Mouse (Mus musculus): Measurements from ENCODE around the gene Llgl1. TPM values are rescaled to one million over a fixed set of nuclear protein-coding genes. Genes with fewer than 3 reads are reported as not detected.

The Llgl1 gene
- polyA plus RNA-seq (2012), result 18.2 and 24.1 TPM in 2 replicates

DNA sequence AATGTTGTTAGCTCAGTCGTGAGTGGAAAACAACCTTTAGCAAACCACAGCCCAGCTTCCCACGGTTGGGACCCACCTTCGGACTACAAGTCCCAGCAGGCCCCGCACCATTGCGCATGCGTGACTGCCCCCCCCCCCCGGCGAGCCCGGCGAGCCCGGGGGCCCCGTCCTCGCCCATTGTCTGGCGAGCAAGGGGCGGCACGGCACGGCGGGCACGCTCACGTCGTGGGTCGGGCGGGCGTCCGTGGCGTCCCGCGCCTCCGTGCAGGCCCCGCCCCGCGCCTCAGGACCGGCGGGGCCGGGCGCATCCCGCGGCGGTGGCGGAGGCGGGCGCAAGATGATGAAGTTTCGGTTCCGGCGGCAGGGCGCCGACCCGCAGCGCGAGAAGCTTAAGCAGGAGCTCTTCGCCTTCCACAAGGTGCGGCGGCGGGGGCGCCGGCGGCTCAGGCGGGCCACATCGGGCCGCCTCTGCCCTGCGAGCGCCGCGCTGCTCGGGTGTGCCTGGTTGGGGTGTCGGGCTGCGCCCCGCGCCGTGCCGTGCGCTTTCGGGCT is at the start of gene Llgl1:
TSS of gene Llgl1 (plus strand) at position 200 of the 552 bp plus-strand sequence.
- no peak for TF ChIP-seq GATA1 (IDR thresholded peaks at IDR 0.05; ENCODE audit: low read length)

DNA sequence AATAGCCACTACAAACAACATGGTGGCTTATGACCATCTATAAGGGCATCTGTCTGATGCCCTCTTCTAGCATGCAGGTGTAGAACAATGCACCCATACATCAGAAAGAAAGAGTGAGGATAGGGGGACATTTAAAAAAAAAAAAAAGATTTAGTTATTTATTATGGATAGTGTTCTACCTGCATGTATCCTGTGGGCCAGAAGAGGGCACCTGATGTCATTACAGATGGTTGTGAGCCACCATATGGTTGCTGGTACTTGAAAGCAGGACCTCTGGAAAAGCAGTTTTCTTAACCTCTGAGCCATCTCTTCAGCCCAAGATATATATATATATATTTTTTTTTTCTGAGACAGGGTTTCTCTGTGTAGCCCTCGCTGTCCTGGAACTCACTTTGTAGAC is 3.4 kb upstream of the Llgl1 start:
- TF ChIP-seq GATA1 (IDR thresholded peaks at IDR 0.05; ENCODE audit: low read length), result no peak

DNA sequence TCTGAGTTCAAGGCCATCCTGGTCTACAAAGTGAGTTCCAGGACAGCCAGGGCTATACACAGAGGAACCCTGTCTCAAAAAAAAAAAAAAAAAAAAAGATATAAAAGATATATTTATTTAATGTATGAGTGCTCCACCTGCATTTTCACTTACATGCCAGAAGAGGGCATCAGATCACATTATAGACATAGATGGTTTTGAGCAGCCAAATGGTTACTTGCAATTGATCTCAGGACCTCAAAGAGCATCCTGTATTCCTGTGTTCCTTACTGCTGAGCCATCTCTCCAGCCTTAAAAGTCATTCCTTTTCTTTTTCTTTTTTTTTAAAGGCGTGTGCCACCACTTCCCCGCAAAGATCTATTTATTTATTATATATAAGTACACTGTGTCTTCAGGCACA is 2.0 kb upstream of the Llgl1 start:
- TF ChIP-seq GATA1 (IDR thresholded peaks at IDR 0.05; ENCODE audit: low read length), result no peak

DNA sequence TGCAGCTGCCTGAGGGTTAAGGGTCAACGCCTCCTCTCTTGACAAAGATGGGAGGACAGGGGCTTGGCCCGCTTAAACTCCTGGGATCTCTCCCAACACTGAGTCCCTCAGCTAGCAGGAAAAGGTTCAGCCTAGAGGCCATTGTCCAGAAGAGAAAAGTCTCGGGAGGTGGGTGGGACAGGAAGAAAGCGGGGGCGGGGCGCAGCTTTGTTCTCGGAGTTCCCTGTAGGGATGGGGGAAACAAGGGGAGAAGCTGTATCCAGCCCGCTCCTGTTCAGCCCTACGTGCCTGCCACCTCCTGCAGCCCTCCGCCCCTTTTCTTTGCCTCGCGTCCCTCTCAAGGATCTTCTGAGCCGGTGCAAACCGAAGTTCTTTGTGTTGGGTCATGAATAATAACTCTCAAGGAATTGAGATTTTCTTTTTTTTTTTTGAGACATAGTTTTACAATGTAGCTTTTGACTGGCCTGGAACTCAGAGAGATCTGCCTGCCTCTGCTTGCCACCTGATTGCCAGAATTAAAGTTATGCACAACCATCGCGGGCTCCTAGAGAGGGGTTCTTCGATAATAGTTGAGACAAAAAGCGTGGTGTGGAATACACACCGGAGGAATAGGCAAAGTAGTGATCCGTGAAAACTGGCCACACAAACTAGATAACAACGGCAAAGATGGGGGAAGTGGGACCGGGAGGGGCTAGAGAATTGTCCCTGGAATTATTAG is 558 bp upstream of the Llgl1 start:
- TF ChIP-seq GATA1 (IDR thresholded peaks at IDR 0.05; ENCODE audit: low read length), result no peak

DNA sequence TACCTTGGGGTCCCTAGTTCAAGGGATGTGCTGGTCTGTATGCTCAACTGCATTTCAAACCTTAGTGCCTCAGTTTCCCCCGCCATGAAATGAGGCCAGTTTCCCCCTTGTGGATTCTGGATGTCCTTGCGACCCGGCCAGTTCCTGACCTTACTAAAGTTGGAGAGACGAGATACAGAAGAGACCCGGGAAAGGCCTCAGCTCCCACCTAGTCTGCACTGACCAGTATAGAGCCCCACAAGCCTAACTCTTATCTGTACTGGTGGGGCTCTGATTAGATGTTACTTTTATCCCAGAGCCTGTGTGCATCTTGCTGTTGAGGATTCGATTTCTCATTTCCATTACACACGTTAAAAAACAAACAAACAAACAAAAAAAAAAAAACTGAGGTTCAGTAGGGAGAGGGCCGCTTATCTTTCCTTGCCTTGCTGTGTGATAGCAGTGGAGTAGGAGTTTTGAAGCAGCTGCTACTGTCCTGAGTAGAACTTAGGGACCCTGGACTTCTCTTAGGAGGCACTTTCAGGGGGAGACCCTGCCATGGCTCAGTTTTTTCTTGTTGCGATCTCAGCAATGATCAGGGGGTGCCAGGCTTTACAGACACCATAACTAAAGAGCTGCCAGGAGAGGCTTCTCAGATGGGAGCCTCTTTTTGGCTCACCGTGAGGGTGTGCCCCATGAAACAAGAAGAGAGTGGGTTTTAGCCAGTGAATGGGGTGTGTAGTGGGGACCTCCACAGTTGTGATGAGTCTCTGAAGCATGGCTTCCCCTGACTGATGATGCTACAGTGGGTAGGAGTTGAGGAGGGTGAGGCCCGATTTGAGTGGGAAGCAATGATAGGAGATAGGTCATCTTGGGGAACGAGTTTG is 1.0 kb downstream of the Llgl1 start:
- TF ChIP-seq GATA1 (IDR thresholded peaks at IDR 0.05; ENCODE audit: low read length), result peak; percentile 18

DNA sequence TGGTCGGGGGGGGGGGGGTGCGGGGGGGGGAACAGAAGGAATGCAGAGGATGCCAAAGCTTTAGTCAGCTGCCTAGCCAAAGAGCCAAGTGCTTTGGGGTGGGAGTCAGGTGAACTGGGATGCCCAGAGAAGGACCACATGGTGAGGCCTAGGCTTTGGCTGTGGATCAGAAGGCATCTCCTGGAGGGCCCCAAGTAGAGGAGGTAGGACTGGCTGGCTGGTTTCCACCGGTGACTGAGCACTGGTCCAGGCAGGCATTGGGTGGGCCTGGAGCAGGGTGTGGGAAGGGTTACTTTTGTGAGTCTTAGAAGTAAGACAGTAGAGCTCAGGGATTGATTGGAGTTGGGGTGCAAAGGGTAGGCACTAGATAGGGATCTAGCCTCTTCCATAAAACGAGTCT is 2.1 kb downstream of the Llgl1 start:
- no peak for TF ChIP-seq GATA1 (IDR thresholded peaks at IDR 0.05; ENCODE audit: low read length)

DNA sequence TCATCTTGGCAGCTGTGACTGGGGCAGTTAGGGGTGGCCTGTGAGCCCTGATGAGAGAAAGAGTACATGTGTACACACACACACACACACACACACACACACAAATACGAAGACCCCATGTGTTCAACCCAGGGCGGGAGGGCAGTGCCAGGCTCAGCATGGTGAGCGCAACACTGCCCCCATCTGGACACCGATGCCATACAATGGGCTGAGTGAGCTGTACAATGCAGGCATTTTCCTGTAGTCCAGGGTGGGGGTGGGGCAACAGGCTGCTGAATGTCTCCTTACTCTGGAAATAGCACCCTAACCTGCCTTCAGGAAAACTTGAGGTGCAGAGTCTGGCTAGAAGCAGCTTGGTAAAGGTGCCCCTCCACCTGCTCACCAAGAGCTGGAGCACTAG is 3.6 kb downstream of the Llgl1 start:
- TF ChIP-seq GATA1 (IDR thresholded peaks at IDR 0.05; ENCODE audit: low read length), result no peak

DNA sequence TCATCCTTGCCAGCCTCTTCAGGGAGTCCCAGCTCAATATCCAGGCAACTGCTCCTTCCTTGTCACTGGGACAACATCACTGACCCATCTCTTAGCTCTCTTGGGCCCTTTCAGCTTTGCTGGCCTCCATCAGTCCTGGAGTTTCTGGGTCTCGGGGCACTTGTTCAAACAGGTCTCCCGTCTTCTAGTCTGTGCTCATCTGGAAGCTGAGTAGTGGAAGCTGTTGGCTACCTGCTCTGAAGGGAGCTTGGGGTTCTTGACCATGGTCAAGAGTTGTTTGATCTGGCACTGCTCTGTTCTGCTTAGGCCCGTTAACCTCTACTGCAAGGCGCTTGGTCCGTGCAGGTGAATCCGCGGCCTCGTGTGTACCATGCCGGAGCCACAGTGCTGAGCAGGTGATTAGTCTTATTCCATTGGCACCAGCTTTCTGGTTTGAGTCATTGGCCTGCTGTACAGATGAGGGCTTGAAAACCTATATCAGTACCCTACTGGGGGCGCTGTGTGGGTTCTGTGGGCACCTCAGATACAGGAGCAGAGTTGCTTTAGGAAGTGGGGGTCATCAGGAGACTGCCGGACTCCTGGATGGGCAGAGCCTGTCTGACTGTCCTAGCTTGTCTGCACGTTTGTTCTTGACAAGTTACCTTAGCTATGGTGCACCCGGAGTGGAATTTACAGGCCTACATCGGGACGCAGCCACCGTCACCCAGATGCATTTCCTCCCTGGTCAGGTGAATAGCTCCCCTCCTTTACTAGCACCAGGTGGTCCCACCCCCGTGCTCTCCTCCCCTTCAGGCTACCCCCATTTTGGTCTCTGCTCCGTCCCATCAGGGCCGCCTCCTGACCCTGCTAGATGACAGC is 4.7 kb downstream of the Llgl1 start:
- no peak for TF ChIP-seq GATA1 (IDR thresholded peaks at IDR 0.05; ENCODE audit: low read length)

DNA sequence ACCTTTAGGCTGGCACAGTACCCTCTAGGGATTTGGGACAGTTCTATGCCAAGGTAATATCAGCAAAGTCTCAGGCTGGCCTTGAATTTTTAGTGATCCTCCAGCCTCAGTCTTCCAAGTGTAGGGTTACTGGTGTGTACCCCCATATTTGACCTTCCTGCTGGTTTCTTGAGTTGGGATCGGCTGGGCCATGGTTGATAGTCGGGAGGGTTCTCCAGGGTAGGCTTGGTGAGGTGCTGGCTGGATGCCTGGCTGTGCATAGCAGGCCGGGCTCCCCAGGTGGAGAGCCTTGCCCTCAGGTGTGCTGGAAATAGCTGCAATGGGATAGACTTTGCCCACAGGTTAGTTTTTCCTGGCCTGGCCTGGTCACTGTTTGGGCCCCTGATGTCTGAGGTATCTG is 5.7 kb downstream of the Llgl1 start:
- TF ChIP-seq GATA1 (IDR thresholded peaks at IDR 0.05; ENCODE audit: low read length), result no peak

DNA sequence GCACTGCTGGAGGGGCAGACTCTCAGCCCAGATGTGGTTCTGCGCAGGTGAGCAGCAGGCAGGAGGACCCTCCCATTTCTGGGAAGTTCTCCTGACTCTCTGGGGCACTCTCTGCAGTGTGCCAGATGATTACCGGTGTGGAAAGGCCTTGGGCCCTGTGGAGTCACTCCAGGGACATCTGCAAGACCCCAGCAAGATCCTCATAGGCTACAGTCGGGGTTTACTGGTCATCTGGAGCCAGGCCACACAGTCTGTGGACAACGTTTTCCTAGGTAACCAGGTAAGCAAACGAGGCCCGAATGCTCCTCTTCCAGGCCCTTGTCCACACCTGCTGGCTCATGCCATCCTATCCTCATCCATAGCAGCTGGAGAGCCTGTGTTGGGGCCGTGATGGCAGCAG is 6.6 kb downstream of the Llgl1 start:
- no peak for TF ChIP-seq GATA1 (IDR thresholded peaks at IDR 0.05; ENCODE audit: low read length)

DNA sequence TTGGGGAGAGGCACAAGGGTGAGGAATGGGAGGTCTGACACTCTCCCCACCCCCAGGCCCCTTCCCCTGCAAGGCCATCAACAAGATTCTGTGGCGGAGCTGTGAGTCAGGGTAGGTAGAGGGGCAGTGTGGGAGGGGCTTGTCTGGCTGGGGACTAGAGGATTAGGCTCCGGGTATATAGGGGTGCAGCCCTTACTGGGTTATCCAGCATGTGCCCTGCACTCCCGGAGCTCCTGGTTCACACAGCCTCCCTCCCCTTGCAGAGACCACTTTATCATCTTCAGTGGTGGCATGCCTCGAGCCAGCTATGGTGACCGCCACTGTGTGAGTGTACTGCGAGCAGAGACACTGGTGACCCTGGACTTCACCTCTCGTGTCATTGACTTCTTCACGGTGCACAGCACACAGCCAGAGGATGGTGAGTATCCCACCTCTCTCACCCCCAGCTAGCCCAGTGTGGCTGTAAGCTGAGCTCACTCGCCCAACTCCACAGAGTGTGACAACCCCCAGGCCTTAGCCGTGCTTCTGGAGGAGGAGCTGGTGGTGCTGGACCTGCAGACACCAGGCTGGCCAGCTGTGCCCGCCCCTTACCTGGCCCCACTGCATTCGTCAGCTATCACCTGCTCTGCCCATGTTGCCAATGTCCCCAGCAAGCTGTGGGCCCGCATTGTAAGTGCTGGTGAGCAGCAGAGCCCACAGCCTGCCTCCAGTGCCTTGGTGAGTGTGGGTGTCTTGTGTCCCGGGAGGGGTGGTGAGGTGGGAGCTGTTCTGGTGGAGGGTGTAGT is 7.4 kb downstream of the Llgl1 start:
- TF ChIP-seq GATA1 (IDR thresholded peaks at IDR 0.05; ENCODE audit: low read length), result no peak

DNA sequence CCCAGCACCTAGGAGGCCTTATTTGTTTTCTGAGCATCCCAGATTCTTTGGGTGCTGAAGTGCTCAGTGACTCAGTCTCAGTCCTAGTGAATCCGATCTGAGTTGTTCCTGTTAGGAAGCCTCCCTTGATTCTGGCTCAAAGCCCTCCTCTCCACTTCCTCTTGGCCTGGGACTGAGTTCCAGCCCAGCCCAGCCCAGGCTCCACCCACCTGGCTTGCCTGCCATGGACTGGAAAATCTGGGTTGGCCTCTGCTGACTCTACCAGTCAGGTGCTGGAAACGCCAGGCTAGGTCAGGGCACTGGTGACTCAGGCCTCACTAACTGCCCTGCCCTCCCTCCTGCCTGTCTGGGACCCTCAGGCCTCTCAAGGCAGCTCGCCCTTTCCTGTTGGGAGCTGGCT is 8.1 kb downstream of the Llgl1 start:
- no peak for TF ChIP-seq GATA1 (IDR thresholded peaks at IDR 0.05; ENCODE audit: low read length)

DNA sequence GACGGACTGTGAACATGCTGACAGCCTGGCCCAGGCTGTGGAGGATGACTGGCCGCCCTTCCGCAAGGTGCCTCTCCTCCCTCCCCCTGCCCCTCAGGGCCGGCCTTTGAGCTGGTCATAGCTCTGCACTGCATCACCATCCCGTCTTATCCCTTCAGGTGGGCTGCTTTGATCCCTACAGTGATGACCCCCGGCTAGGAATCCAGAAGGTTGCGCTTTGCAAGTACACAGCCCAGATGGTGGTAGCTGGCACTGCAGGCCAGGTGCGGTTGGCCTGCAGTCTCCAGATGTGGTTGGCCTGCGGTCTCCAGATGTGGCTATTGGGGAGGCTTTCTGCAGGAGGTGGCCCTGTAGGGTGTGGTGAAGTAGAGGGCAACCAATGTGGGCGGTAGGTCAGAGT is 9.1 kb downstream of the Llgl1 start:
- no peak for TF ChIP-seq GATA1 (IDR thresholded peaks at IDR 0.05; ENCODE audit: low read length)

DNA sequence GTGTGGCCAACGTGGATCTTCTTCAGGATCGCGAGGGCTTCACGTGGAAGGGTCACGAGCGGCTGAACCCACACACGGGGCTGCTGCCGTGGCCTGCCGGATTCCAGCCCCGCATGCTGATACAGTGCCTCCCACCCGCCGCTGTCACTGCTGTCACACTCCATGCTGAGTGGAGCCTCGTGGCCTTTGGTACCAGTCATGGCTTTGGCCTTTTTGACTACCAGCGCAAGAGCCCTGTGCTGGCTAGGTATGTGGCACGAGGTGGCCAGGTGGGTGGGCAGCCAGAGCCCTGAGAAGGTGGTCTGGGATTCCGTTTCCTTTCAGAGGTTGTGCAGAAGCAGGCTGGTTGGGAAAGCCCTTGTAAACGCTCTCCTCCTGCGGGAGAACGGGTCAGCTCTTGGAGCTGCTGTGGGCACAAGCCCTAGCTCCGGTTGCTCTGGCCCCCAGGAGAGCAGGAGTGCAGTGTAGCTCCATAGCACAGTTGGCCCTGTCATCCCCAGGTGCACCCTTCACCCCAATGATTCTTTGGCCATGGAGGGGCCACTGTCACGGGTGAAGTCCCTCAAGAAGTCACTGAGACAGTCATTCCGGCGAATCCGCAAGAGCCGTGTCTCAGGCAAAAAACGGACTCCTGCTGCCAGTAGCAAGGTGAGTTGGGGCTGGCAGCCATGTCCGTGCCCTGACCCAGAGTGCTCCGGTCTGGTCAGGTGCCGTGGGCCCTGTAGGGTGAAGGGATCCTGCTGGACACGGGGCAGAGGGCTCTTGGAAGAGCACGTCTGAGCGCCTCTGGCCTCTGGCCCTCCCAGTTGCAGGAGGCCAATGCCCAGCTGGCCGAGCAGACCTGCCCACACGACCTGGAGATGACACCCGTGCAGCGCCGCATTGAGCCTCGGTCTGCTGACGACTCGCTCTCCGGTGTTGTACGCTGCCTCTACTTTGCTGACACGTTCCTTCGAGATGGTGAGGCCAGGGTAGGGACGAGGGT is 10.2 kb downstream of the Llgl1 start:
- no peak for TF ChIP-seq GATA1 (IDR thresholded peaks at IDR 0.05; ENCODE audit: low read length)

Measured in G1E-ER4 (cell line).